Mouse (Mus musculus) MEL (cell line): ENCODE results near the gene Slc44a2. TPM values are rescaled to one million over a fixed set of nuclear protein-coding genes. Genes with fewer than 3 reads are reported as not detected.
A peak's percentile ranks its signal among the peaks of the same experiment; 100 is the strongest.

Source experiments
- DNase-seq: peaks from one replicate; pipeline ENCODE4 v3.0.0; 2011; ENCODE audit warnings: low read depth, low spot score
- H3K27ac ChIP-seq: 2 replicates; pipeline ENCODE4 v1.5.1; 2012; ENCODE audit warnings: low read depth, mild to moderate bottlenecking, control low read depth, low read length, moderate library complexity; ENCODE audit not compliant: control insufficient read depth
- H3K27me3 ChIP-seq, 2 experiments: fragments of 150-350 bp in 1 of 2; sonication (generic) in 1 of 2; 2 replicates each; pipeline ENCODE4 v1.6.1; 2012; ENCODE audit warnings: low read length in 2 of 2, mild to moderate bottlenecking in 2 of 2, improper control_type of control experiment in 1 of 2, moderate library complexity in 1 of 2; ENCODE audit not compliant: insufficient read depth in 2 of 2, control insufficient read depth in 1 of 2
- H3K36me3 ChIP-seq, 2 experiments: 2 replicates each; pipeline ENCODE4 v1.6.1; 2012 to 2014; ENCODE audit warnings: low read length in 2 of 2, improper control_type of control experiment in 1 of 2, inconsistent platforms in 1 of 2, mild to moderate bottlenecking in 1 of 2; ENCODE audit not compliant: insufficient read depth in 2 of 2, control insufficient read depth in 1 of 2
- H3K4me1 ChIP-seq, 2 experiments: fragments of 150-350 bp in 1 of 2; sonication (generic) in 1 of 2; 2 replicates each; pipeline ENCODE4 v1.6.1; 2012; ENCODE audit warnings: low read length in 2 of 2, improper control_type of control experiment in 1 of 2, mild to moderate bottlenecking in 1 of 2; ENCODE audit not compliant: insufficient read depth in 2 of 2, control insufficient read depth in 1 of 2
- H3K4me3 ChIP-seq, 2 experiments: fragments of 150-350 bp in 1 of 2; sonication (generic) in 1 of 2; 2 replicates each; pipeline ENCODE4 v1.5.1; 2012; ENCODE audit warnings: low read depth in 2 of 2, low read length in 2 of 2, mild to moderate bottlenecking in 2 of 2, moderate library complexity in 2 of 2, control low read depth in 1 of 2, improper control_type of control experiment in 1 of 2; ENCODE audit not compliant: control insufficient read depth in 1 of 2, insufficient read depth in 1 of 2
- H3K79me2 ChIP-seq: 2 replicates; pipeline ENCODE4 v1.6.1; 2012; ENCODE audit warnings: mild to moderate bottlenecking, low read length, moderate library complexity; ENCODE audit not compliant: control insufficient read depth, poor library complexity, insufficient read depth
- H3K9ac ChIP-seq: 2 replicates; pipeline ENCODE4 v1.6.1; 2012; ENCODE audit warnings: low read depth, mild to moderate bottlenecking, control low read depth, low read length, moderate library complexity; ENCODE audit not compliant: control insufficient read depth, poor library complexity, severe bottlenecking
- H3K9me3 ChIP-seq: fragments of 150-350 bp; sonication (generic); replicated peaks from 2 replicates; pipeline ENCODE4 v1.6.1; 2012; ENCODE audit warnings: mild to moderate bottlenecking, low read length, improper control_type of control experiment, moderate library complexity; ENCODE audit not compliant: insufficient read depth
- BHLHE40 ChIP-seq: IDR thresholded peaks from 2 replicates; pipeline ENCODE4 v1.6.1; 2012; ENCODE audit warnings: low read depth, mild to moderate bottlenecking, inconsistent platforms, low read length, improper control_type of control experiment, borderline replicate concordance
- CTCF ChIP-seq, 3 experiments: IDR thresholded peaks in 2 of 3; conservative IDR thresholded peaks in 1 of 3; 2 replicates each; pipeline ENCODE4 v1.5.1; 2011 to 2012; ENCODE audit warnings: low read length in 3 of 3, low read depth in 2 of 3, mild to moderate bottlenecking in 2 of 3, improper control_type of control experiment in 1 of 3, inconsistent platforms in 1 of 3, mixed read lengths in 1 of 3, moderate library complexity in 1 of 3; ENCODE audit not compliant: control insufficient read depth in 1 of 3, insufficient read depth in 1 of 3, poor library complexity in 1 of 3, severe bottlenecking in 1 of 3
- ELF1 ChIP-seq: IDR thresholded peaks from 2 replicates; pipeline ENCODE4 v1.6.1; 2014; ENCODE audit warnings: low read depth, mild to moderate bottlenecking, inconsistent platforms, low read length, improper control_type of control experiment, moderate library complexity
- EP300 ChIP-seq, 2 experiments: IDR thresholded peaks; 2 replicates each; pipeline ENCODE4 v1.6.1; 2011; ENCODE audit warnings: improper control_type of control experiment in 2 of 2, low read length in 2 of 2, low read depth in 1 of 2, mild to moderate bottlenecking in 1 of 2
- ETS1 ChIP-seq: IDR thresholded peaks from 2 replicates; pipeline ENCODE4 v1.6.1; 2012; ENCODE audit warnings: low read depth, mild to moderate bottlenecking, inconsistent platforms, low read length, improper control_type of control experiment, moderate library complexity
- KAT2A ChIP-seq: conservative IDR thresholded peaks from 2 replicates; pipeline ENCODE4 v1.6.1; 2012; ENCODE audit warnings: low read depth, low read length, improper control_type of control experiment, inconsistent platforms
- MAX ChIP-seq: IDR thresholded peaks from 2 replicates; pipeline ENCODE4 v1.6.1; 2011; ENCODE audit warnings: low read length, improper control_type of control experiment
- MAZ ChIP-seq: IDR thresholded peaks from 2 replicates; pipeline ENCODE4 v1.6.1; 2012; ENCODE audit warnings: low read depth, mild to moderate bottlenecking, inconsistent platforms, low read length, improper control_type of control experiment
- MEF2A ChIP-seq: IDR thresholded peaks from 2 replicates; pipeline ENCODE4 v1.6.1; 2014; ENCODE audit warnings: low read depth, mild to moderate bottlenecking, inconsistent platforms, low read length, improper control_type of control experiment; ENCODE audit not compliant: poor library complexity, insufficient replicate concordance, severe bottlenecking; ENCODE audit errors: extremely low read depth
- MYB ChIP-seq: IDR thresholded peaks from 2 replicates; pipeline ENCODE4 v1.6.1; 2011; ENCODE audit warnings: mild to moderate bottlenecking, low read depth, low read length, improper control_type of control experiment
- MYC ChIP-seq: IDR thresholded peaks from 2 replicates; pipeline ENCODE4 v1.6.1; 2011; ENCODE audit warnings: low read depth, mild to moderate bottlenecking, low read length, improper control_type of control experiment, moderate library complexity
- POLR2A ChIP-seq, 2 experiments: IDR thresholded peaks; 2 replicates each; pipeline ENCODE4 v1.6.1; 2011 to 2012; ENCODE audit warnings: low read length in 2 of 2, mild to moderate bottlenecking in 2 of 2, control low read depth in 1 of 2, improper control_type of control experiment in 1 of 2, low read depth in 1 of 2, moderate library complexity in 1 of 2; ENCODE audit not compliant: control insufficient read depth in 1 of 2, insufficient read depth in 1 of 2, poor library complexity in 1 of 2
- POLR2AphosphoS2 ChIP-seq: IDR thresholded peaks from 2 replicates; pipeline ENCODE4 v1.6.1; 2011; ENCODE audit warnings: low read length, improper control_type of control experiment
- POLR2AphosphoS5 ChIP-seq: IDR thresholded peaks from 2 replicates; pipeline ENCODE4 v1.6.1; 2012; ENCODE audit warnings: low read depth, borderline replicate concordance, mild to moderate bottlenecking, inconsistent platforms, low read length, moderate library complexity, mixed read lengths
- TBP ChIP-seq: IDR thresholded peaks from 2 replicates; pipeline ENCODE4 v1.8.0; 2011; ENCODE audit warnings: low read depth, low read length, improper control_type of control experiment
- UBTF ChIP-seq: IDR thresholded peaks from 2 replicates; pipeline ENCODE4 v1.6.1; 2012; ENCODE audit warnings: low read depth, mild to moderate bottlenecking, inconsistent platforms, low read length, improper control_type of control experiment, moderate library complexity, borderline replicate concordance; ENCODE audit not compliant: insufficient read depth
- USF1 ChIP-seq: IDR thresholded peaks from 2 replicates; pipeline ENCODE4 v1.6.1; 2014; ENCODE audit warnings: low read depth, mild to moderate bottlenecking, inconsistent platforms, low read length, improper control_type of control experiment, moderate library complexity
- USF2 ChIP-seq, 2 experiments: IDR thresholded peaks; 2 replicates each; pipeline ENCODE4 v1.6.1; 2011 to 2012; ENCODE audit warnings: improper control_type of control experiment in 2 of 2, low read length in 2 of 2, borderline replicate concordance in 1 of 2, inconsistent platforms in 1 of 2, low read depth in 1 of 2, mild to moderate bottlenecking in 1 of 2; ENCODE audit not compliant: insufficient read depth in 1 of 2
- ZMIZ1 ChIP-seq: IDR thresholded peaks from 2 replicates; pipeline ENCODE4 v1.6.1; 2012; ENCODE audit warnings: low read depth, mild to moderate bottlenecking, inconsistent platforms, low read length, improper control_type of control experiment, moderate library complexity
- ZNF384 ChIP-seq: IDR thresholded peaks from 2 replicates; pipeline ENCODE4 v1.6.1; 2012; ENCODE audit warnings: low read depth, mild to moderate bottlenecking, inconsistent platforms, low read length, improper control_type of control experiment
- polyA plus RNA-seq, 2 experiments: library from polyadenylated mRNA; stranded (reverse) in 1 of 2; unstranded in 1 of 2; fragments of >175 nt in 1 of 2; fragments of >200 nt in 1 of 2; gene quantifications; 2 replicates each; pipeline versions ENCODE4 v1.2.1 to v1.2.4; 2012; ENCODE audit warnings: low replicate concordance in 2 of 2, low read depth in 1 of 2; ENCODE audit not compliant: insufficient read length in 2 of 2, insufficient read depth in 1 of 2, missing spikeins in 1 of 2
- total RNA-seq: library from RNA; depleted of rRNA; stranded (reverse); fragments of 300-350 nt; gene quantifications from 2 replicates; pipeline ENCODE4 v1.2.3, GENCODE M21; 2012

The Slc44a2 gene
- total and polyA plus RNA-seq, 3 experiments = 27.3 to 121 TPM; not detected in 1

DNA sequence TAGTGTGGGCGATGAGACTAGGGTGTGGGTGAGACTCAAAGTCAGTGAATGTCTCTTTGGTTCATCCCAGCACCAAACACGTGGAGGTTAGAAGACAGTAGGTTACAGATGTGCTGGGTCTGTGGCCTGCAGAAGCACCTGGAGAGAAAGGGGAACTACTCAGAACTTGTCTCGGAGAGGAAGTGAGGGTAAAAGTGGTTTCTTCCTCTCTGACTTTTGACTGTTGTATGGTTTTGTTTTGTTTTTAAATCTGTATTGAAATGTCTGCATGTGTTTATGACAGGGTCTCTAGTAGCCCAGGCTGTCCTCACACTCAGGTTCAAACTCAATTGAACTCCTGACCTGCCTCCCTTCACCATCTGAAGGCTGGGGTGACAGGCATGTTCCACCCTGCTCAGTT lies 7.5 kb downstream of the Slc44a2 start (continued):
- TF ChIP-seq POLR2A (IDR thresholded peaks at IDR 0.05; ENCODE audit: control insufficient read depth in 1 of 2, insufficient read depth in 1 of 2, low read depth in 1 of 2, low read length in 2 of 2, poor library complexity in 1 of 2) = peak in 1 of 2 experiments; percentile 35; a peak in 1 of 4 replicates
- TF ChIP-seq ETS1 = peak; percentile 83
- TF ChIP-seq USF1 = peak; percentile 60

DNA sequence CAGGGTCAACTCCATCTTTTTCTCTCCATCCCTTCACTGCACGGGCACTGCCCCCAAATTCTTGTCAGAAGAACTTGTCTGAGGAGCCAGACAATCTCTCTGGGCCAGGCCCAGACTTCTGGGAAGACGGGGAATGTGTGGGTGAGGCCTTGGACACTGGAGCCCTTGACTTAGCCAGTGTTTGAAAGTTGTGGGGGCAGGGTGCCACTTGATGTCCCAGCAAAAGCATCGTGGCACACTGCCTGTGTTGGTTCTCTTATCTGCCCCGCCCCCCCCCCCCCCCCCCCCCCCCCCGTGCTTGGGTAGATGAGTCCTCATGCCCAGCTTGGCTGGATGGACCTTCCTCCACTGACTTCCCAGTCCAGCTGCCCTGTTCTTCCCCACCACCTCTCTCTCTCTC lies 8.5 kb downstream of the Slc44a2 start:
- Histone ChIP-seq H3K9me3 (no peaks in the 10 kb centered on the region), H3K36me3 (peaks cover 0 to 13% of the 10 kb centered on the region in 2 experiments; a peak in 2 of 4 replicates), H3K27me3 (no peaks in the 10 kb centered on the region), H3K4me1 (peaks cover 15% of the 10 kb centered on the region in 2 experiments), H3K4me3 (no peak overlapping the region), H3K27ac (no peak overlapping the region), H3K79me2 (peaks cover 8% of the 10 kb centered on the region; the same call in 1 of the 2 replicates), H3K9ac (0 out of 2 replicates have a peak overlapping the region, but pooled peaks have one; percentile 3)
- TF ChIP-seq ETS1 (no peak), BHLHE40 (no peak), ZNF384 (peak; percentile 58; the same call in 1 of the 2 replicates), KAT2A (no peak)
- DNase-seq = no peak

DNA sequence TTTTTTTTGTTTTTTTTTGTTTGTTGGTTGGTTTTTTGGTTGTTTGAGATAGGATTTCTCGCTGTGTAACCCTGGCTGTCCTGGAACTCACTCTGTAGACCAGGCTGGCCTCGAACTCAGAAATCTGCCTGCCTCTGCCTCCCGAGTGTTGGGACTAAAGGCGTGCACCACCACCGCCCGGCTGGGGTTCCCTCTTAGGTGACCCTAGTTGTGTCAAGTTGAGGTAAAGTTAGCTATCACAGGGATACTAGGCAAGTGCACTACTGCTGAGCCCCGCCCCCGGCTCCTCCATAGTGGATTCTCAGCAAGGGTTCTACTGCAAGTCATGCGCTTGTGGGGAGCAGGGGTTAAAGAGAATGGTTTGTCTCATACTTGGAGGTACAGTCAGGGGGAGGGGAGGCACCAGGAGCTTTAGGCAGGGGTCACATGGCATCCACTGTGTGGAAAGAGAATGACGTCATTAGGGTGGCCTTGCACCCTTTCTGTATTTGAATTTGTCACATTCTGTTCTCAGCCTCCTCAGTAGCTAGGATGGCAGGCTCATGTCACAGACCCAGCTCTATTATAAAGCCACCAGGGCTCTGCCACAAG lies 9.3 kb downstream of the Slc44a2 start:
- Histone ChIP-seq H3K79me2 (peaks cover 8% of the 10 kb centered on the region; the same call in 1 of the 2 replicates), H3K9ac (no peak overlapping the region), H3K36me3 (peaks cover 0 to 13% of the 10 kb centered on the region in 2 experiments; a peak in 2 of 4 replicates), H3K4me1 (peaks cover 15% of the 10 kb centered on the region in 2 experiments), H3K27ac (no peak overlapping the region), H3K9me3 (no peaks in the 10 kb centered on the region), H3K4me3 (no peak overlapping the region), H3K27me3 (no peaks in the 10 kb centered on the region)
- TF ChIP-seq MAX (no peak), ZMIZ1 (no peak), POLR2AphosphoS5 (no peak), ETS1 (no peak), UBTF (no peak), ELF1 (no peak), MYB (no peak), POLR2AphosphoS2 (no peak), MEF2A (no peak), EP300 (IDR thresholded peaks at IDR 0.05; ENCODE audit: low read depth in 1 of 2, low read length in 2 of 2) (no peak), MAZ (no peak), USF2 (IDR thresholded peaks at IDR 0.05; ENCODE audit: borderline replicate concordance in 1 of 2, insufficient read depth in 1 of 2, low read depth in 1 of 2, low read length in 2 of 2) (no peak), MYC (no peak), CTCF (IDR thresholded peaks at IDR 0.05 in 2 of 3, conservative IDR thresholded peaks at IDR 0.05 in 1 of 3; ENCODE audit: control insufficient read depth in 1 of 3, insufficient read depth in 1 of 3, low read depth in 2 of 3, low read length in 3 of 3, poor library complexity in 1 of 3, severe bottlenecking in 1 of 3) (no peak), TBP (no peak), POLR2A (IDR thresholded peaks at IDR 0.05; ENCODE audit: control insufficient read depth in 1 of 2, insufficient read depth in 1 of 2, low read depth in 1 of 2, low read length in 2 of 2, poor library complexity in 1 of 2) (no peak), ZNF384 (no peak)
- no peak for DNase-seq
